Mouse (Mus musculus): ENCODE measurements around the gene Nxph4. TPM values are rescaled to one million over a fixed set of nuclear protein-coding genes. Genes with fewer than 3 reads are reported as not detected.

The Nxph4 gene
- polyA plus RNA-seq, 1 experiment from 2014 or later: 0.44 TPM

GRCm38 (mm10) chr10:127564301-127564700 is 29.9 kb upstream of the Nxph4 start:
- no peaks in the 10 kb centered on the region for H3K27me3 ChIP-seq (replicated peaks; ENCODE audit: insufficient read depth, low read length)
- H3K4me1 ChIP-seq (ENCODE audit: insufficient read depth, low read depth, low read length): no peaks in the 10 kb centered on the region
- DNase-seq (ENCODE audit: low spot score) (peak; percentile 64), ATAC-seq (peak; percentile 83)
- H3K4me3 ChIP-seq (ENCODE audit: low read depth, low read length): no peak overlapping the region
- no peak for TF ChIP-seq CTCF (IDR thresholded peaks at IDR 0.05)
- no peak for TF ChIP-seq EP300 (IDR thresholded peaks at IDR 0.05)
- H3K27ac ChIP-seq (ENCODE audit: low read length): no peak overlapping the region
- 26% methylated on average over 13 of the region's 13 CpGs for WGBS
- no peak overlapping the region for H3K4me2 ChIP-seq (replicated peaks; ENCODE audit: low read depth, low read length)
- H3K9ac ChIP-seq (replicated peaks; ENCODE audit: low read depth): no peak overlapping the region
- H3K36me3 ChIP-seq (ENCODE audit: insufficient read depth, low read length): peaks cover 4% of the 10 kb centered on the region; the same call in 1 of the 2 replicates
- H3K9me3 ChIP-seq (ENCODE audit: low read length): no peaks in the 10 kb centered on the region

- Histone ChIP-seq H3K4me3 (ENCODE audit: low read depth, low read length) (no peak overlapping the region), H3K36me3 (ENCODE audit: insufficient read depth, low read length) (peaks cover 4% of the 10 kb centered on the region; the same call in 1 of the 2 replicates), H3K9me3 (ENCODE audit: low read length) (no peaks in the 10 kb centered on the region), H3K27me3 (replicated peaks; ENCODE audit: insufficient read depth, low read length) (no peaks in the 10 kb centered on the region), H3K9ac (replicated peaks; ENCODE audit: low read depth) (no peak overlapping the region), H3K4me1 (ENCODE audit: insufficient read depth, low read depth, low read length) (no peaks in the 10 kb centered on the region), H3K4me2 (replicated peaks; ENCODE audit: low read depth, low read length) (no peak overlapping the region), H3K27ac (ENCODE audit: low read length) (no peak overlapping the region)
- peak; percentile 16 for DNase-seq (ENCODE audit: low spot score)
- ATAC-seq: peak; percentile 50
- TF ChIP-seq EP300 (IDR thresholded peaks at IDR 0.05): no peak
- TF ChIP-seq CTCF (IDR thresholded peaks at IDR 0.05): no peak
- 45% methylated on average over 8 of the region's 8 CpGs for WGBS
Observed at GRCm38 (mm10) chr10:127563840-127564239, 29.5 kb upstream of the Nxph4 start.

- Histone ChIP-seq H3K4me2 (replicated peaks; ENCODE audit: low read depth, low read length) (no peak overlapping the region), H3K4me1 (ENCODE audit: insufficient read depth, low read depth, low read length) (no peaks in the 10 kb centered on the region), H3K9ac (replicated peaks; ENCODE audit: low read depth) (no peak overlapping the region), H3K27ac (ENCODE audit: low read length) (no peak overlapping the region), H3K4me3 (ENCODE audit: low read depth, low read length) (no peak overlapping the region), H3K36me3 (ENCODE audit: insufficient read depth, low read length) (0 out of 2 replicates have a peak, but pooled peaks cover 3% of the 10 kb centered on the region), H3K9me3 (ENCODE audit: low read length) (no peaks in the 10 kb centered on the region), H3K27me3 (replicated peaks; ENCODE audit: insufficient read depth, low read length) (no peaks in the 10 kb centered on the region)
- DNase-seq (ENCODE audit: low spot score) (no peak), ATAC-seq (no peak)
- TF ChIP-seq EP300 (IDR thresholded peaks at IDR 0.05) (no peak), CTCF (IDR thresholded peaks at IDR 0.05) (peak; percentile 57)
Observed at GRCm38 (mm10) chr10:127561145-127561544, 26.8 kb upstream of the Nxph4 start.

- Histone ChIP-seq H3K4me1 (ENCODE audit: insufficient read depth, low read depth, low read length) (no peaks in the 10 kb centered on the region), H3K27ac (ENCODE audit: low read length) (no peak overlapping the region), H3K4me3 (ENCODE audit: low read depth, low read length) (no peak overlapping the region), H3K4me2 (replicated peaks; ENCODE audit: low read depth, low read length) (no peak overlapping the region), H3K9ac (replicated peaks; ENCODE audit: low read depth) (no peak overlapping the region), H3K9me3 (ENCODE audit: low read length) (no peaks in the 10 kb centered on the region), H3K27me3 (replicated peaks; ENCODE audit: insufficient read depth, low read length) (no peaks in the 10 kb centered on the region), H3K36me3 (ENCODE audit: insufficient read depth, low read length) (0 out of 2 replicates have a peak, but pooled peaks cover 8% of the 10 kb centered on the region)
- ATAC-seq (no peak), DNase-seq (ENCODE audit: low spot score) (no peak)
- 89% methylated on average over 13 of the region's 13 CpGs for WGBS
- TF ChIP-seq EP300 (IDR thresholded peaks at IDR 0.05) (no peak), CTCF (IDR thresholded peaks at IDR 0.05) (peak; percentile 45)
Observed at GRCm38 (mm10) chr10:127557397-127557796, 23.0 kb upstream of the Nxph4 start.

GRCm38 (mm10) chr10:127555703-127556102 is 21.3 kb upstream of the Nxph4 start:
- Histone ChIP-seq H3K27me3 (replicated peaks; ENCODE audit: insufficient read depth, low read length) (no peaks in the 10 kb centered on the region), H3K4me3 (ENCODE audit: low read depth, low read length) (no peak overlapping the region), H3K4me2 (replicated peaks; ENCODE audit: low read depth, low read length) (no peak overlapping the region), H3K9ac (replicated peaks; ENCODE audit: low read depth) (no peak overlapping the region), H3K27ac (ENCODE audit: low read length) (no peak overlapping the region), H3K36me3 (ENCODE audit: insufficient read depth, low read length) (peaks cover 14% of the 10 kb centered on the region; the same call in 1 of the 2 replicates), H3K9me3 (ENCODE audit: low read length) (no peaks in the 10 kb centered on the region), H3K4me1 (ENCODE audit: insufficient read depth, low read depth, low read length) (no peaks in the 10 kb centered on the region)
- 65% methylated on average over 18 of the region's 18 CpGs for WGBS
- DNase-seq (ENCODE audit: low spot score) (peak; percentile 52), ATAC-seq (peak; percentile 43)
- TF ChIP-seq CTCF (IDR thresholded peaks at IDR 0.05) (peak; percentile 78), EP300 (IDR thresholded peaks at IDR 0.05) (no peak)

- Histone ChIP-seq H3K27me3 (replicated peaks; ENCODE audit: insufficient read depth, low read length) (no peaks in the 10 kb centered on the region), H3K9me3 (ENCODE audit: low read length) (no peaks in the 10 kb centered on the region), H3K36me3 (ENCODE audit: insufficient read depth, low read length) (peaks cover 30% of the 10 kb centered on the region), H3K4me1 (ENCODE audit: insufficient read depth, low read depth, low read length) (no peaks in the 10 kb centered on the region), H3K4me3 (ENCODE audit: low read depth, low read length) (no peak overlapping the region), H3K27ac (ENCODE audit: low read length) (no peak overlapping the region), H3K4me2 (replicated peaks; ENCODE audit: low read depth, low read length) (no peak overlapping the region), H3K9ac (replicated peaks; ENCODE audit: low read depth) (no peak overlapping the region)
- DNase-seq (ENCODE audit: low spot score) (no peak), ATAC-seq (no peak)
- no peak for TF ChIP-seq CTCF (IDR thresholded peaks at IDR 0.05)
- TF ChIP-seq EP300 (IDR thresholded peaks at IDR 0.05): no peak
- 87% methylated on average over 17 of the region's 17 CpGs for WGBS
Observed at GRCm38 (mm10) chr10:127549892-127550291, 15.5 kb upstream of the Nxph4 start.

- WGBS: 92% methylated on average over 15 of the region's 15 CpGs
- Histone ChIP-seq H3K4me2 (replicated peaks; ENCODE audit: low read depth, low read length) (no peak overlapping the region), H3K9me3 (ENCODE audit: low read length) (no peaks in the 10 kb centered on the region), H3K36me3 (ENCODE audit: insufficient read depth, low read length) (peaks cover 28% of the 10 kb centered on the region), H3K27me3 (replicated peaks; ENCODE audit: insufficient read depth, low read length) (no peaks in the 10 kb centered on the region), H3K4me3 (ENCODE audit: low read depth, low read length) (no peak overlapping the region), H3K27ac (ENCODE audit: low read length) (no peak overlapping the region), H3K9ac (replicated peaks; ENCODE audit: low read depth) (no peak overlapping the region), H3K4me1 (ENCODE audit: insufficient read depth, low read depth, low read length) (no peaks in the 10 kb centered on the region)
- TF ChIP-seq CTCF (IDR thresholded peaks at IDR 0.05): no peak
- no peak for TF ChIP-seq EP300 (IDR thresholded peaks at IDR 0.05)
- ATAC-seq: no peak
- no peak for DNase-seq (ENCODE audit: low spot score)
Observed at GRCm38 (mm10) chr10:127548236-127548635, 13.9 kb upstream of the Nxph4 start.
